Mouse (Mus musculus) CH12.LX (cell line): ENCODE measurements at regions not wholly inside any gene's neighbourhood (a gene's known extent, or its start where the extent isn't known, plus 50 kb on each side); places are given as distances from the start of the nearest gene placed in this dataset.

Source experiments
- DNase-seq: peaks from one replicate; pipeline ENCODE4 v3.0.0-alpha.2; 2013; ENCODE audit errors: extremely low read depth
- H3K27ac ChIP-seq: 2 replicates; pipeline ENCODE4 v1.5.1; 2012; ENCODE audit warnings: low read depth, mild to moderate bottlenecking, control low read depth, moderate library complexity; ENCODE audit not compliant: insufficient read depth
- H3K27me3 ChIP-seq: replicated peaks from 2 replicates; pipeline ENCODE3; 2012; ENCODE audit warnings: inconsistent platforms
- H3K36me3 ChIP-seq, 2 experiments: replicated peaks in 1 of 2; 2 replicates each; pipeline versions ENCODE3 to v1.6.1; 2012; ENCODE audit warnings: inconsistent platforms in 1 of 2, low read length in 1 of 2, mild to moderate bottlenecking in 1 of 2, mixed read lengths in 1 of 2, moderate library complexity in 1 of 2; ENCODE audit not compliant: control insufficient read depth in 1 of 2, insufficient read depth in 1 of 2
- H3K4me1 ChIP-seq, 2 experiments: 2 replicates each; pipeline ENCODE4 v1.6.1; 2012; ENCODE audit warnings: inconsistent platforms in 1 of 2, moderate library complexity in 1 of 2; ENCODE audit not compliant: insufficient read depth in 2 of 2, control insufficient read depth in 1 of 2
- H3K4me2 ChIP-seq: 2 replicates; pipeline ENCODE4 v1.6.1; 2012; ENCODE audit warnings: low read depth, mild to moderate bottlenecking, control low read depth; ENCODE audit not compliant: poor library complexity, insufficient read depth, severe bottlenecking
- H3K4me3 ChIP-seq, 3 experiments: fragments of 150-350 bp in 1 of 3; sonication (generic) in 1 of 3; replicated peaks in 1 of 3; 2 replicates each; pipeline versions ENCODE3 to v1.5.1; 2011 to 2012; ENCODE audit warnings: low read depth in 2 of 3, low read length in 2 of 3, mild to moderate bottlenecking in 2 of 3, moderate library complexity in 2 of 3, control low read depth in 1 of 3, improper control_type of control experiment in 1 of 3, inconsistent platforms in 1 of 3, mixed read lengths in 1 of 3; ENCODE audit not compliant: poor library complexity in 1 of 3
- H3K79me2 ChIP-seq: replicated peaks from 2 replicates; pipeline ENCODE4 v1.6.1; 2012; ENCODE audit warnings: mild to moderate bottlenecking, moderate library complexity; ENCODE audit not compliant: control insufficient read depth, poor library complexity, insufficient read depth, severe bottlenecking; ENCODE audit errors: extremely low read depth
- H3K9ac ChIP-seq: 2 replicates; pipeline ENCODE4 v1.6.1; 2012; ENCODE audit warnings: low read depth, mild to moderate bottlenecking, control low read depth, moderate library complexity; ENCODE audit not compliant: insufficient read depth
- H3K9me3 ChIP-seq: replicated peaks from 2 replicates; pipeline ENCODE3; 2012; ENCODE audit warnings: low read length, inconsistent platforms, mixed read lengths
- BHLHE40 ChIP-seq: IDR thresholded peaks from 2 replicates; pipeline ENCODE4 v1.6.1; 2011; ENCODE audit warnings: mild to moderate bottlenecking, low read depth, low read length, improper control_type of control experiment
- CHD2 ChIP-seq: IDR thresholded peaks from 2 replicates; pipeline ENCODE4 v1.6.1; 2011; ENCODE audit warnings: low read length, improper control_type of control experiment
- CTCF ChIP-seq, 2 experiments: IDR thresholded peaks in 1 of 2; conservative IDR thresholded peaks in 1 of 2; 2 replicates each; pipeline ENCODE4 v1.5.1; 2011 to 2012; ENCODE audit warnings: low read depth in 2 of 2, low read length in 2 of 2, improper control_type of control experiment in 1 of 2, inconsistent platforms in 1 of 2, mild to moderate bottlenecking in 1 of 2, moderate library complexity in 1 of 2
- E2F4 ChIP-seq: IDR thresholded peaks from 2 replicates; pipeline ENCODE4 v1.6.1; 2011; ENCODE audit warnings: low read depth, low read length, improper control_type of control experiment; ENCODE audit not compliant: insufficient replicate concordance
- GABPA ChIP-seq: IDR thresholded peaks from 2 replicates; pipeline ENCODE4 v1.6.1; 2012; ENCODE audit warnings: low read depth, low read length, improper control_type of control experiment, inconsistent platforms; ENCODE audit not compliant: insufficient replicate concordance
- KAT2A ChIP-seq: IDR thresholded peaks from 2 replicates; pipeline ENCODE4 v1.6.1; 2012; ENCODE audit warnings: low read length, improper control_type of control experiment, inconsistent platforms; ENCODE audit not compliant: insufficient replicate concordance
- MAFK ChIP-seq: IDR thresholded peaks from 2 replicates; pipeline ENCODE4 v1.6.1; 2011; ENCODE audit warnings: low read length, improper control_type of control experiment; ENCODE audit not compliant: insufficient replicate concordance
- MAX ChIP-seq: IDR thresholded peaks from 2 replicates; pipeline ENCODE4 v1.6.1; 2011; ENCODE audit warnings: low read length, improper control_type of control experiment
- MEF2A ChIP-seq: IDR thresholded peaks from 2 replicates; pipeline ENCODE4 v1.6.1; 2014; ENCODE audit warnings: low read depth, mild to moderate bottlenecking, inconsistent platforms, low read length, improper control_type of control experiment, borderline replicate concordance
- MYC ChIP-seq: IDR thresholded peaks from 2 replicates; pipeline ENCODE4 v1.6.1; 2011; ENCODE audit warnings: low read depth, mild to moderate bottlenecking, improper control_type of control experiment, low read length
- NELFE ChIP-seq: IDR thresholded peaks from 2 replicates; pipeline ENCODE4 v1.6.1; 2011; ENCODE audit warnings: low read depth, low read length, improper control_type of control experiment
- NRF1 ChIP-seq: IDR thresholded peaks from 2 replicates; pipeline ENCODE4 v1.6.1; 2014; ENCODE audit warnings: low read depth, mild to moderate bottlenecking, inconsistent platforms, low read length, improper control_type of control experiment, moderate library complexity
- PAX5 ChIP-seq: IDR thresholded peaks from 2 replicates; pipeline ENCODE4 v1.6.1; 2012; ENCODE audit warnings: low read length, inconsistent platforms, mixed read lengths
- POLR2A ChIP-seq: IDR thresholded peaks from 2 replicates; pipeline ENCODE4 v1.6.1; 2011; ENCODE audit warnings: low read depth, mild to moderate bottlenecking, improper control_type of control experiment, low read length
- RAD21 ChIP-seq: IDR thresholded peaks from 2 replicates; pipeline ENCODE4 v1.6.1; 2011; ENCODE audit warnings: low read depth, mild to moderate bottlenecking, low read length, improper control_type of control experiment, moderate library complexity
- RCOR1 ChIP-seq: conservative IDR thresholded peaks from 2 replicates; pipeline ENCODE4 v1.6.1; 2012; ENCODE audit warnings: low read depth, mild to moderate bottlenecking, inconsistent platforms, low read length, improper control_type of control experiment
- SMC3 ChIP-seq: IDR thresholded peaks from 2 replicates; pipeline ENCODE4 v1.6.1; 2011; ENCODE audit warnings: low read depth, low read length, improper control_type of control experiment
- TCF12 ChIP-seq: IDR thresholded peaks from 2 replicates; pipeline ENCODE4 v1.6.1; 2014; ENCODE audit warnings: low read depth, mild to moderate bottlenecking, inconsistent platforms, low read length, improper control_type of control experiment
- USF1 ChIP-seq: IDR thresholded peaks from 2 replicates; pipeline ENCODE4 v1.6.1; 2014; ENCODE audit warnings: low read depth, mild to moderate bottlenecking, inconsistent platforms, low read length, improper control_type of control experiment
- USF2 ChIP-seq: conservative IDR thresholded peaks from 2 replicates; pipeline ENCODE4 v1.6.1; 2011; ENCODE audit warnings: low read depth, low read length, improper control_type of control experiment
- ZC3H11A ChIP-seq: IDR thresholded peaks from 2 replicates; pipeline ENCODE4 v1.6.1; 2012; ENCODE audit warnings: low read depth, mild to moderate bottlenecking, inconsistent platforms, low read length, improper control_type of control experiment
- ZNF384 ChIP-seq: IDR thresholded peaks from 2 replicates; pipeline ENCODE4 v1.6.1; 2012; ENCODE audit warnings: low read depth, low read length, improper control_type of control experiment, inconsistent platforms
- dilution Hi-C: fragments of 300-500 bp; cut with MboI; formaldehyde crosslinking; loops from 2 replicates; pipeline ENCODE4 v1.14.3; 2020; ENCODE audit warnings: low sequenced_read_pairs; ENCODE audit not compliant: extremely low pct_unique_long_range_greater_than_20kb, extremely low pct_ligation_motif_present
- in situ Hi-C: fragments of 300-500 bp; cut with MboI; formaldehyde crosslinking; loops from 3 replicates; pipeline ENCODE4 v1.14.3; 2019; ENCODE audit warnings: low sequenced_read_pairs, low pct_ligation_motif_present, low pct_unique_long_range_greater_than_20kb, mixed read lengths

GRCm38 (mm10) chr4:35372528-35373212, 146.7 kb upstream of the C9orf72 start:
- TF ChIP-seq ZC3H11A = 0 out of 2 replicates have a peak, but pooled peaks have one; percentile 16
- TF ChIP-seq MYC = peak; percentile 93
- TF ChIP-seq MAX = peak; percentile 89
- TF ChIP-seq ZNF384 = peak; percentile 30; the same call in 1 of the 2 replicates
- peak; percentile 77 for TF ChIP-seq SMC3
- no peak for TF ChIP-seq PAX5
- peak; percentile 86 to 90 for TF ChIP-seq CTCF (conservative IDR thresholded peaks at IDR 0.05 in 1 of 2, IDR thresholded peaks at IDR 0.05 in 1 of 2; ENCODE audit: low read depth in 2 of 2, low read length in 2 of 2)
- TF ChIP-seq RAD21 = peak; percentile 95
- TF ChIP-seq MEF2A = no peak
- TF ChIP-seq NRF1 = no peak
- no peak overlapping the region for H3K27ac ChIP-seq
- no peaks in the 10 kb centered on the region; a peak in 1 of 4 replicates for H3K4me1 ChIP-seq
- H3K36me3 ChIP-seq = no peaks in the 10 kb centered on the region
- H3K4me2 ChIP-seq = no peak overlapping the region; the same call in 1 of the 2 replicates
- no peaks in the 10 kb centered on the region for H3K9me3 ChIP-seq
- H3K4me3 ChIP-seq = no peak overlapping the region
- peak; percentile 81 for DNase-seq
- no peaks in the 10 kb centered on the region for H3K79me2 ChIP-seq
- no peaks in the 10 kb centered on the region for H3K27me3 ChIP-seq
- dilution Hi-C loops (no loop called here), in situ Hi-C loops (no loop called here)
- no peak overlapping the region for H3K9ac ChIP-seq

GRCm38 (mm10) chr4:35364161-35364560, 138.2 kb upstream of the C9orf72 start:
- Histone ChIP-seq H3K79me2 (no peaks in the 10 kb centered on the region), H3K9ac (no peak overlapping the region), H3K4me1 (no peaks in the 10 kb centered on the region), H3K36me3 (no peaks in the 10 kb centered on the region), H3K9me3 (no peaks in the 10 kb centered on the region), H3K4me2 (peak overlapping the region; percentile 36; the same call in 1 of the 2 replicates), H3K27ac (no peak overlapping the region), H3K27me3 (no peaks in the 10 kb centered on the region), H3K4me3 (no peak overlapping the region)
- dilution Hi-C loops = no loop called here
- in situ Hi-C loops = no loop called here
- DNase-seq = no peak
- TF ChIP-seq RCOR1 (no peak), CTCF (conservative IDR thresholded peaks at IDR 0.05 in 1 of 2, IDR thresholded peaks at IDR 0.05 in 1 of 2; ENCODE audit: low read depth in 2 of 2, low read length in 2 of 2) (no peak), USF1 (no peak), GABPA (no peak), TCF12 (no peak), USF2 (no peak), CHD2 (no peak), ZC3H11A (no peak), MAFK (no peak), MAX (no peak), KAT2A (no peak), E2F4 (no peak), BHLHE40 (no peak), ZNF384 (no peak), POLR2A (no peak), NELFE (no peak)
